Mouse (Mus musculus): ENCODE data around the gene Cald1. TPM values are rescaled to one million over a fixed set of nuclear protein-coding genes. Genes with fewer than 3 reads are reported as not detected.

The Cald1 gene
- total and polyA plus RNA-seq, 2 experiments from 2014 or later, result 28.5 to 40.8 TPM

GRCm38 (mm10) chr6:34613122-34613521 lies 14.8 kb downstream of the Cald1 start:
- no peak overlapping the region for H3K4me3 ChIP-seq (ENCODE audit: low read depth, low read length)
- no peaks in the 10 kb centered on the region for H3K9me3 ChIP-seq (ENCODE audit: low read length)
- no peaks in the 10 kb centered on the region for H3K36me3 ChIP-seq (ENCODE audit: insufficient read depth)
- H3K4me2 ChIP-seq (ENCODE audit: low read depth), result no peak overlapping the region
- H3K4me1 ChIP-seq (ENCODE audit: insufficient read depth), result no peaks in the 10 kb centered on the region
- no peak overlapping the region for H3K27ac ChIP-seq (ENCODE audit: low read depth, low read length)
- H3K9ac ChIP-seq, result no peak overlapping the region
- H3K27me3 ChIP-seq (ENCODE audit: insufficient read depth, low read length), result no peaks in the 10 kb centered on the region
- no peak for DNase-seq
- TF ChIP-seq CTCF (IDR thresholded peaks at IDR 0.05; ENCODE audit: low read depth), result no peak
- WGBS, result 79% methylated on average over 5 of the region's 5 CpGs
- ATAC-seq, result no peak

GRCm38 (mm10) chr6:34615419-34615818 lies 17.1 kb downstream of the Cald1 start:
- H3K27me3 ChIP-seq (ENCODE audit: insufficient read depth, low read length), result no peaks in the 10 kb centered on the region
- H3K9ac ChIP-seq, result no peak overlapping the region
- H3K4me1 ChIP-seq (ENCODE audit: insufficient read depth), result no peaks in the 10 kb centered on the region
- ATAC-seq (no peak), DNase-seq (no peak)
- no peaks in the 10 kb centered on the region for H3K9me3 ChIP-seq (ENCODE audit: low read length)
- no peak for TF ChIP-seq CTCF (IDR thresholded peaks at IDR 0.05; ENCODE audit: low read depth)
- 96% methylated on average over 3 of the region's 3 CpGs for WGBS
- H3K36me3 ChIP-seq (ENCODE audit: insufficient read depth), result no peaks in the 10 kb centered on the region
- H3K27ac ChIP-seq (ENCODE audit: low read depth, low read length), result no peak overlapping the region
- no peak overlapping the region for H3K4me3 ChIP-seq (ENCODE audit: low read depth, low read length)
- H3K4me2 ChIP-seq (ENCODE audit: low read depth), result no peak overlapping the region

GRCm38 (mm10) chr6:34619494-34619893 lies 21.2 kb downstream of the Cald1 start:
- Histone ChIP-seq H3K4me1 (ENCODE audit: insufficient read depth) (no peaks in the 10 kb centered on the region), H3K27ac (ENCODE audit: low read depth, low read length) (no peak overlapping the region), H3K27me3 (ENCODE audit: insufficient read depth, low read length) (no peaks in the 10 kb centered on the region), H3K4me3 (ENCODE audit: low read depth, low read length) (no peak overlapping the region), H3K9me3 (ENCODE audit: low read length) (no peaks in the 10 kb centered on the region), H3K9ac (no peak overlapping the region), H3K36me3 (ENCODE audit: insufficient read depth) (no peaks in the 10 kb centered on the region), H3K4me2 (ENCODE audit: low read depth) (no peak overlapping the region)
- DNase-seq (no peak), ATAC-seq (no peak)
- no peak for TF ChIP-seq CTCF (IDR thresholded peaks at IDR 0.05; ENCODE audit: low read depth)
- WGBS, result 82% methylated on average over 2 of the region's 2 CpGs

GRCm38 (mm10) chr6:34620242-34620641 lies 21.9 kb downstream of the Cald1 start:
- DNase-seq (no peak), ATAC-seq (no peak)
- Histone ChIP-seq H3K4me3 (ENCODE audit: low read depth, low read length) (no peak overlapping the region), H3K36me3 (ENCODE audit: insufficient read depth) (no peaks in the 10 kb centered on the region), H3K4me2 (ENCODE audit: low read depth) (no peak overlapping the region), H3K27ac (ENCODE audit: low read depth, low read length) (no peak overlapping the region), H3K9me3 (ENCODE audit: low read length) (no peaks in the 10 kb centered on the region), H3K27me3 (ENCODE audit: insufficient read depth, low read length) (no peaks in the 10 kb centered on the region), H3K4me1 (ENCODE audit: insufficient read depth) (no peaks in the 10 kb centered on the region), H3K9ac (no peak overlapping the region)
- TF ChIP-seq CTCF (IDR thresholded peaks at IDR 0.05; ENCODE audit: low read depth), result no peak
- WGBS, result 49% methylated on average over 1 of the region's 1 CpGs

GRCm38 (mm10) chr6:34622865-34623264 lies 24.6 kb downstream of the Cald1 start:
- no peaks in the 10 kb centered on the region for H3K36me3 ChIP-seq (ENCODE audit: insufficient read depth)
- DNase-seq, result no peak
- H3K27ac ChIP-seq (ENCODE audit: low read depth, low read length), result no peak overlapping the region
- no peak overlapping the region for H3K4me3 ChIP-seq (ENCODE audit: low read depth, low read length)
- 62% methylated on average over 6 of the region's 6 CpGs for WGBS
- no peaks in the 10 kb centered on the region for H3K4me1 ChIP-seq (ENCODE audit: insufficient read depth)
- ATAC-seq, result no peak
- no peak for TF ChIP-seq CTCF (IDR thresholded peaks at IDR 0.05; ENCODE audit: low read depth)
- H3K9me3 ChIP-seq (ENCODE audit: low read length), result no peaks in the 10 kb centered on the region
- H3K4me2 ChIP-seq (ENCODE audit: low read depth), result no peak overlapping the region
- H3K9ac ChIP-seq, result no peak overlapping the region
- H3K27me3 ChIP-seq (ENCODE audit: insufficient read depth, low read length), result no peaks in the 10 kb centered on the region

GRCm38 (mm10) chr6:34623290-34623689 lies 25.0 kb downstream of the Cald1 start:
- H3K4me3 ChIP-seq (ENCODE audit: low read depth, low read length), result no peak overlapping the region
- H3K4me2 ChIP-seq (ENCODE audit: low read depth), result no peak overlapping the region
- H3K9me3 ChIP-seq (ENCODE audit: low read length), result no peaks in the 10 kb centered on the region
- DNase-seq (no peak), ATAC-seq (no peak)
- H3K9ac ChIP-seq, result no peak overlapping the region
- TF ChIP-seq CTCF (IDR thresholded peaks at IDR 0.05; ENCODE audit: low read depth), result no peak
- H3K27me3 ChIP-seq (ENCODE audit: insufficient read depth, low read length), result no peaks in the 10 kb centered on the region
- no peak overlapping the region for H3K27ac ChIP-seq (ENCODE audit: low read depth, low read length)
- H3K36me3 ChIP-seq (ENCODE audit: insufficient read depth), result no peaks in the 10 kb centered on the region
- no peaks in the 10 kb centered on the region for H3K4me1 ChIP-seq (ENCODE audit: insufficient read depth)
- WGBS, result 47% methylated on average over 7 of the region's 7 CpGs

GRCm38 (mm10) chr6:34624536-34624935 lies 26.2 kb downstream of the Cald1 start:
- Histone ChIP-seq H3K27ac (ENCODE audit: low read depth, low read length) (no peak overlapping the region), H3K4me2 (ENCODE audit: low read depth) (no peak overlapping the region), H3K9me3 (ENCODE audit: low read length) (no peaks in the 10 kb centered on the region), H3K9ac (no peak overlapping the region), H3K4me3 (ENCODE audit: low read depth, low read length) (no peak overlapping the region), H3K4me1 (ENCODE audit: insufficient read depth) (no peaks in the 10 kb centered on the region), H3K27me3 (ENCODE audit: insufficient read depth, low read length) (no peaks in the 10 kb centered on the region), H3K36me3 (ENCODE audit: insufficient read depth) (no peaks in the 10 kb centered on the region)
- TF ChIP-seq CTCF (IDR thresholded peaks at IDR 0.05; ENCODE audit: low read depth), result no peak
- no peak for ATAC-seq
- no peak for DNase-seq
- 76% methylated on average over 3 of the region's 3 CpGs for WGBS
